Mouse (Mus musculus): ENCODE results near the gene Fam83g. TPM values are rescaled to one million over a fixed set of nuclear protein-coding genes. Genes with fewer than 3 reads are reported as not detected.

Fam83g gene
- polyA plus RNA-seq, 1 experiment from 2014 or later: 3.2 TPM

DNA sequence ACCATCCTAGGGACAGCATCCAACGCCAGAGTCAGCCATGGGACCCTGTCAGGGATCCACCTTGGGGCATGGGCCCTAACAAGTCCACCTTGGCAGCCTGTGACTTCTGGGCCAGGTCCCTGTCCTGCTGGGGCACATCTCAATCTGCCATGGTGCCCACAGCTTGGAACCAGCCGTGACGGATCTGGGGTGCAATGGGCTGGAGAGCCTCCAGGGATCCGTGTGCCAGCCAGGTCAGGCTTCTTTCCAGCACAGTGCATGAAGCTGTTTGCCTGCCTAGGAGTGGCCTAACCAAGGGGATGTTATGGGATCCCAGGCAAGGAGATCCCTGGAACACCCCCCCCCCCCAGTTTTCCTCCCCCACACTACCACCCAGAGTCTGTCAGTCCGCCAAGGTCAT lies 9.1 kb downstream of the Fam83g start:
- H3K4me3 ChIP-seq (ENCODE audit: low read depth, low read length): no peak overlapping the region

DNA sequence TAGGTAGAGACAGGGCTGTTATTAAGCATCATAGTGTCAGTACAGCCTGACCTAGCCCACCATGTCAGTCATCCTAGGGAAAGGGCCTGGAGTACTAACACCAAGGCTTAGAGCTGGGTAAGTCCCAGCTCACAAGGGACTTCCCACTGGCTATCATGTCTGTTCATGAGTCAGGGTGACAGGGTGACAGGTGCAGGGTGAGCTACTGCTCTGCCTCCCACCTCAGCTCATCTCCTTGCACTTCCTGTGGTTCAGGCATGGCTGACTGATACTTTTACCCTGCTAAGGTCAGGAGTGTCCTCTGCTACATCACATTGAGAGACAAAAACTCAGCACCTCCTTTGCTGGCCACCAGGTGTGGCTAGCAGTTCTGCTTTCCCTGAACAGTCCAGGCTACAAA lies 15.0 kb downstream of the Fam83g start:
- Histone ChIP-seq H3K27ac (ENCODE audit: low read length) (no peak overlapping the region), H3K4me3 (ENCODE audit: low read depth, low read length) (no peak overlapping the region), H3K36me3 (ENCODE audit: control insufficient read depth, insufficient read depth, low read length) (no peaks in the 10 kb centered on the region; the same call in 1 of the 2 replicates), H3K4me1 (ENCODE audit: control insufficient read depth, insufficient read depth, low read length) (no peaks in the 10 kb centered on the region), H3K9me3 (ENCODE audit: control insufficient read depth, low read depth, low read length) (no peaks in the 10 kb centered on the region), H3K27me3 (ENCODE audit: control insufficient read depth, insufficient read depth, low read length) (no peaks in the 10 kb centered on the region), H3K4me2 (replicated peaks; ENCODE audit: low read depth, low read length) (no peak overlapping the region), H3K9ac (replicated peaks; ENCODE audit: low read depth, low read length) (no peak overlapping the region)
- ATAC-seq (ENCODE audit: insufficient number of reproducible peaks, insufficient read depth, low FRiP score, low read depth): no peak

More for the DNA sequence above, 9.1 kb downstream of the Fam83g start:
- no peak for ATAC-seq (ENCODE audit: insufficient number of reproducible peaks, insufficient read depth, low FRiP score, low read depth)
- no peaks in the 10 kb centered on the region; the same call in 1 of the 2 replicates for H3K36me3 ChIP-seq (ENCODE audit: control insufficient read depth, insufficient read depth, low read length)
- no peak overlapping the region for H3K27ac ChIP-seq (ENCODE audit: low read length)
- 87% methylated on average over 5 of the region's 5 CpGs for WGBS
- H3K9ac ChIP-seq (replicated peaks; ENCODE audit: low read depth, low read length): no peak overlapping the region
- no peak overlapping the region for H3K4me2 ChIP-seq (replicated peaks; ENCODE audit: low read depth, low read length)
- H3K9me3 ChIP-seq (ENCODE audit: control insufficient read depth, low read depth, low read length): no peaks in the 10 kb centered on the region
- H3K27me3 ChIP-seq (ENCODE audit: control insufficient read depth, insufficient read depth, low read length): no peaks in the 10 kb centered on the region
- H3K4me1 ChIP-seq (ENCODE audit: control insufficient read depth, insufficient read depth, low read length): no peaks in the 10 kb centered on the region

DNA sequence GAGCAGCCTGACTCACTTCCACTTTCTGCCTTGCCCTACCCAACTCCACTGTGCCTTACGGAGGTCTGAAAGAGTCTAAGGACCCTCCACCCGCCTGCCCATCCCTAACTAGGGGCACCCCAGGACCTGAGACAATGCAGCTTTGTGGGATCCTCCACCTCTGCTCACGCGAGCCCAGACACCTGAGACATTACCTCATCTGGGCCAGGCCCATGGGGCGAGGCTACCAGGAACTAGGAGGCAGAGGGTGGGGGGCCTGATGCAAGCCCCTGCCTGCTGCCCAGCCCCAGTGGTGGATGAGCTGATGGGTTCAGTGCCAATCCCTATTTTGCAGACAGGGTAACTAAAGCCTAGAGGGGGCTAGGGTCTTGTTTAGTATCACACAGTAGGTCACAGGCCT lies 15.6 kb downstream of the Fam83g start:
- Histone ChIP-seq H3K27ac (ENCODE audit: low read length) (no peak overlapping the region), H3K4me2 (replicated peaks; ENCODE audit: low read depth, low read length) (no peak overlapping the region), H3K9ac (replicated peaks; ENCODE audit: low read depth, low read length) (no peak overlapping the region), H3K36me3 (ENCODE audit: control insufficient read depth, insufficient read depth, low read length) (no peaks in the 10 kb centered on the region; the same call in 1 of the 2 replicates), H3K4me3 (ENCODE audit: low read depth, low read length) (no peak overlapping the region), H3K4me1 (ENCODE audit: control insufficient read depth, insufficient read depth, low read length) (no peaks in the 10 kb centered on the region), H3K27me3 (ENCODE audit: control insufficient read depth, insufficient read depth, low read length) (no peaks in the 10 kb centered on the region), H3K9me3 (ENCODE audit: control insufficient read depth, low read depth, low read length) (no peaks in the 10 kb centered on the region)
- no peak for ATAC-seq (ENCODE audit: insufficient number of reproducible peaks, insufficient read depth, low FRiP score, low read depth)
- WGBS: 80% methylated on average over 5 of the region's 5 CpGs

DNA sequence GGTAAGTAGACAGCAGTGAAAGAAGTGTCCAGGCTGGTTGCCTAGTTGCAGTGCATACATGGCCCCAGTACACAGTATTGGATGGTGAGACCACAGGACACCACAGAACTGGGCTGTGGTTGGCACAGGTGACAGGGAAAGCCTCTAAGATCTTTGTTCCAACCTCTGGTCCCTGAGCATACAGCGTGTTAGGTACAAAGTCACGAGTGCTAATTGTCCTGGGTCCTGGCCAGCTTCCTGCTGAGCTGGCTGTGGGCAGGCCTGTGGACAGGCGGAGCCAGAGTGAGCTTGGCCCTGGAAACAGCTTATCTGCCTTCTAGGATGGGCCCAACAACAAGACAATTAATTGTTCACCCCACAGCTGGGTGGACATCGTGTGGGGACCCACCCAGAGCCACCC lies 16.0 kb downstream of the Fam83g start:
- Histone ChIP-seq H3K4me1 (ENCODE audit: control insufficient read depth, insufficient read depth, low read length) (no peaks in the 10 kb centered on the region), H3K9ac (replicated peaks; ENCODE audit: low read depth, low read length) (no peak overlapping the region), H3K36me3 (ENCODE audit: control insufficient read depth, insufficient read depth, low read length) (no peaks in the 10 kb centered on the region; the same call in 1 of the 2 replicates), H3K27ac (ENCODE audit: low read length) (no peak overlapping the region), H3K4me2 (replicated peaks; ENCODE audit: low read depth, low read length) (no peak overlapping the region), H3K9me3 (ENCODE audit: control insufficient read depth, low read depth, low read length) (no peaks in the 10 kb centered on the region), H3K27me3 (ENCODE audit: control insufficient read depth, insufficient read depth, low read length) (no peaks in the 10 kb centered on the region), H3K4me3 (ENCODE audit: low read depth, low read length) (no peak overlapping the region)
- ATAC-seq (ENCODE audit: insufficient number of reproducible peaks, insufficient read depth, low FRiP score, low read depth): no peak
- WGBS: 57% methylated on average over 4 of the region's 4 CpGs

DNA sequence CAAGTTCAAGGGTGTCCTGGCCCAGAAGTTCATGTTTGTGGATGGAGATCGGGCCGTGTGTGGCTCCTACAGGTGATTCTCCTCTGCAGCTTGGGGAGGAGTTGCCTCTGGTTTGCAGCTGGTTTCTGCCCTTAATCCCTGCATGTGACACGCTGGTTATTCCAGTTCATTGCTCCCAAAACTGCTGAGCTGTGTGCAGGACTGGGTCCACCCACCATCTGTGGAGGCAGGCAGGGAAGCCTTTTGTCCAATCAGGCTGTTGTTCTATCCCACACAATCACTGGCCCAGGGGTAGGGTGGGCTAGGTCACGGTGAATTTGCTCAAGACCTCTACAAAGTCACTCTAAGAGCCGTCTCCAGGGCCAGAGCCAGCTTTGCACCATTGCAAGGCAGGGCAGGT lies 17.8 kb downstream of the Fam83g start:
- no peaks in the 10 kb centered on the region; the same call in 1 of the 2 replicates for H3K36me3 ChIP-seq (ENCODE audit: control insufficient read depth, insufficient read depth, low read length)
- H3K4me1 ChIP-seq (ENCODE audit: control insufficient read depth, insufficient read depth, low read length): no peaks in the 10 kb centered on the region
- no peak overlapping the region for H3K9ac ChIP-seq (replicated peaks; ENCODE audit: low read depth, low read length)
- no peak overlapping the region for H3K4me3 ChIP-seq (ENCODE audit: low read depth, low read length)
- no peak overlapping the region for H3K4me2 ChIP-seq (replicated peaks; ENCODE audit: low read depth, low read length)
- WGBS: 72% methylated on average over 5 of the region's 5 CpGs
- no peaks in the 10 kb centered on the region for H3K27me3 ChIP-seq (ENCODE audit: control insufficient read depth, insufficient read depth, low read length)
- no peak for ATAC-seq (ENCODE audit: insufficient number of reproducible peaks, insufficient read depth, low FRiP score, low read depth)
- H3K9me3 ChIP-seq (ENCODE audit: control insufficient read depth, low read depth, low read length): no peaks in the 10 kb centered on the region
- H3K27ac ChIP-seq (ENCODE audit: low read length): no peak overlapping the region

DNA sequence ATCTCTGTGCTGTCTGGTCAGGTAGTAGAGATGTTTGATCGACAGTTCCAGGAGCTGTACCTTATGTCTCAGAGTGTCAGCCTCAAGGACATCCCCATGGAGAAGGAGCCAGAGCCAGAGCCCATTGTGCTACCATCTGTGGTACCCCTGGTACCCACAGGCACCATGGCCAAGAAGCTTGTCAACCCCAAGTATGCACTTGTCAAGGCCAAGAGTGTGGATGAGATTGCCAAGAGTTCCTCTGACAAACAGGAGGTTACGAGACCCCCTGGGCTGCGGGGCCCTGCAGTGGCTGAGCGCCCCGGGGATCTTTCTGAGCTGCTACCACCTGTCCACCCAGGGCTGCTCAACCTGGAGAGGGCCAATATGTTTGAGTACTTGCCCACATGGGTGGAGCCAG lies 18.6 kb downstream of the Fam83g start:
- no peaks in the 10 kb centered on the region for H3K27me3 ChIP-seq (ENCODE audit: control insufficient read depth, insufficient read depth, low read length)
- WGBS: 89% methylated on average over 5 of the region's 5 CpGs
- H3K9me3 ChIP-seq (ENCODE audit: control insufficient read depth, low read depth, low read length): no peaks in the 10 kb centered on the region
- ATAC-seq (ENCODE audit: insufficient number of reproducible peaks, insufficient read depth, low FRiP score, low read depth): no peak
- no peak overlapping the region for H3K9ac ChIP-seq (replicated peaks; ENCODE audit: low read depth, low read length)
- H3K4me2 ChIP-seq (replicated peaks; ENCODE audit: low read depth, low read length): no peak overlapping the region
- H3K4me3 ChIP-seq (ENCODE audit: low read depth, low read length): no peak overlapping the region
- no peaks in the 10 kb centered on the region; the same call in 1 of the 2 replicates for H3K36me3 ChIP-seq (ENCODE audit: control insufficient read depth, insufficient read depth, low read length)
- no peaks in the 10 kb centered on the region for H3K4me1 ChIP-seq (ENCODE audit: control insufficient read depth, insufficient read depth, low read length)
- H3K27ac ChIP-seq (ENCODE audit: low read length): no peak overlapping the region

DNA sequence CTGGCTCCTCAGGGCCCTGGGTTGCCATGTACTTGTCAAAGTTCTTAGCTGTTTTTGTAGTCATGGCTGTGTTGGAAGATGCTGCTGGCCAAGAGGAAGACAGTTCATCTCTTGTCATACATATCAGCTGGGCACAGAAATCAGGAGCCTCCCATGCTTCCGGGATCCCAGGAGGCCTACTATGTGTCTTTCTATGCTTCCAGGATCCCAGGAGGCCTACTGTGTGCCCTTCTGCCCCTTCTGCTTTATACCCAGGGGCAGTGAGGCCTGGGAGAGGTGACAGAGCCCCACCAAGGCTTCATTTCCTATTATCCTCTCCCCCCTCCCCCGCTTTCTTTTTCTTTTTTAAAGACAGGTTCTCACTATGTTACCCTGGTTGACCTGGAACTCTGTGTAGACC lies 21.7 kb downstream of the Fam83g start:
- Histone ChIP-seq H3K36me3 (ENCODE audit: control insufficient read depth, insufficient read depth, low read length) (no peaks in the 10 kb centered on the region), H3K9me3 (ENCODE audit: control insufficient read depth, low read depth, low read length) (no peaks in the 10 kb centered on the region), H3K27ac (ENCODE audit: low read length) (no peak overlapping the region), H3K9ac (replicated peaks; ENCODE audit: low read depth, low read length) (no peak overlapping the region), H3K4me1 (ENCODE audit: control insufficient read depth, insufficient read depth, low read length) (no peaks in the 10 kb centered on the region), H3K4me2 (replicated peaks; ENCODE audit: low read depth, low read length) (no peak overlapping the region), H3K27me3 (ENCODE audit: control insufficient read depth, insufficient read depth, low read length) (no peaks in the 10 kb centered on the region), H3K4me3 (ENCODE audit: low read depth, low read length) (no peak overlapping the region)
- WGBS: 76% methylated on average over 2 of the region's 2 CpGs
- no peak for ATAC-seq (ENCODE audit: insufficient number of reproducible peaks, insufficient read depth, low FRiP score, low read depth)

DNA sequence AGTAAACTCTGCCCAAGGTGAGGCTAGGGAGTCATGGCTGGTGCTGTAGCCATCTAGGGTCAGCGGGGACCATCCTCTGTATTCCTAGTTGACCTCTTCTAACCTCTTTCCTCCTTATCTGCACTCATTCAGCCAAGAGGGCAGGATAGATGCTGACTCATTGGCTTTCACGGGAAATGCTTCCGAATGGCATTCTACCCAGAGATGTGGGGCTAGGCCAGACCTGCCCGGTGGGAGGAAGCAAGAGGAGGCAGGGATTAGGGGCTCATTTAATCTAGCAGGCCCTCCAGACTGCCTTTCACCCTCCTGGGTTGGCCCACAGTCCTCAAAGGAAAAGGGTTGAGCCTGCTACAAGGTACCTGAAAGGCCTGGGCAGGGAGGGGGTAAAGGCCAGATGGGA lies 22.3 kb downstream of the Fam83g start:
- Histone ChIP-seq H3K4me3 (ENCODE audit: low read depth, low read length) (no peak overlapping the region), H3K36me3 (ENCODE audit: control insufficient read depth, insufficient read depth, low read length) (no peaks in the 10 kb centered on the region), H3K9me3 (ENCODE audit: control insufficient read depth, low read depth, low read length) (no peaks in the 10 kb centered on the region), H3K4me1 (ENCODE audit: control insufficient read depth, insufficient read depth, low read length) (no peaks in the 10 kb centered on the region), H3K4me2 (replicated peaks; ENCODE audit: low read depth, low read length) (no peak overlapping the region), H3K27me3 (ENCODE audit: control insufficient read depth, insufficient read depth, low read length) (no peaks in the 10 kb centered on the region), H3K27ac (ENCODE audit: low read length) (no peak overlapping the region), H3K9ac (replicated peaks; ENCODE audit: low read depth, low read length) (no peak overlapping the region)
- 59% methylated on average over 4 of the region's 4 CpGs for WGBS
- no peak for ATAC-seq (ENCODE audit: insufficient number of reproducible peaks, insufficient read depth, low FRiP score, low read depth)

DNA sequence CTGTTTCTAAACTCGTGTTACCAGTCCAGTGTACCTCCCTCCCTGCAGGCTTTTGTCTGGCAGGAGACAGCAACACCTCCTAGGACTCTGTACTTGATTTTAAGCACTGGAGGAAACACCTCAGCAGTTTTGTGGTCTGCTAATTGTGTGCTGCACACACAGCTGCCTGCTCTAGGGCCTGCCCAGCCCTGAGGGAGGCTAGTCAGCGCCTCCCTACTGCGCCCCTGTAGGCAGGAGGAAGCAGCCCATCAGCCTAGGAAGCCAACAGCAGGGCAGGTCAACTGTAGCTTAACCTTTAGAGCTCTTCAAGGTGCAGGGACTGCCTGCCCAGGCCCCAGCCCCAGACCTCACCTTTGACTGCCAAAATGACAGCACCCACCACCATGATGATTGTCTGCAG lies 25.0 kb downstream of the Fam83g start:
- no peak overlapping the region for H3K27ac ChIP-seq (ENCODE audit: low read length)
- no peaks in the 10 kb centered on the region for H3K36me3 ChIP-seq (ENCODE audit: control insufficient read depth, insufficient read depth, low read length)
- no peak overlapping the region for H3K4me3 ChIP-seq (ENCODE audit: low read depth, low read length)
- no peak overlapping the region for H3K9ac ChIP-seq (replicated peaks; ENCODE audit: low read depth, low read length)
- H3K4me1 ChIP-seq (ENCODE audit: control insufficient read depth, insufficient read depth, low read length): no peaks in the 10 kb centered on the region
- no peaks in the 10 kb centered on the region for H3K9me3 ChIP-seq (ENCODE audit: control insufficient read depth, low read depth, low read length)
- no peaks in the 10 kb centered on the region for H3K27me3 ChIP-seq (ENCODE audit: control insufficient read depth, insufficient read depth, low read length)
- no peak overlapping the region for H3K4me2 ChIP-seq (replicated peaks; ENCODE audit: low read depth, low read length)
- ATAC-seq (ENCODE audit: insufficient number of reproducible peaks, insufficient read depth, low FRiP score, low read depth): no peak
- 54% methylated on average over 3 of the region's 3 CpGs for WGBS
